Comparison of ENCODE assay signal across 20 mouse cellular contexts in the genomic region with DNA sequence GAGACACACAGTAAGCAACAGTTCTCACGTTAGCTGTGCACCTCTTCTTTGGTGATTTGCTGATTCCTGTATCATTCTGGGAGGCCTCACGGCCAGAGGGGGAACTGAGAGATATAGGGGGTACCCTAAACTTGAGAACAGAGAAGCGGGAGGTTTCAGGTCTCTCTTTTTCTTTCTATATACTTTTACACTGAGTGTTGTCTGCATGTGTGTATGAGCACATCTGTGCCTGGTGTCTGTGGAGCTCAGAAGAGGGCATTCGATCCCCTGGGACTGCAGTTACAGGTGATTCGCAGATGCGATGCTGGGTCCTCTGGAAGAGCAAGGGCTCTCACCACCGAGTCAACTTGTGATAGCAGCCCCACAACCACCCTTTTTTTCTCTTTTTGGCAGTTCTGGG. TPM values are rescaled to one million over a fixed set of nuclear protein-coding genes. Genes with fewer than 3 reads are reported as not detected.
DNase-seq lines count a peak whose midpoint lies in the region; ATAC-seq and TF ChIP-seq lines count a peak whose summit lies in the region.
"Had no signal": no experiment of that assay in that cellular context is flagged by ENCODE, and none has a peak within 500 bp of the region (broad histone marks: within the 10 kb centered on the region; RNA-seq: fewer than 3 reads in every experiment).

No protein-coding gene starts in this region.

- no peak for TF ChIP-seq CTCF in bone marrow, adult 2 months (IDR thresholded peaks at IDR 0.05; ENCODE audit: control insufficient read depth, insufficient read depth, low read length)

- no peaks in the 10 kb centered on the region for H3K27me3 ChIP-seq in lung, embryonic 15.5 days
- H3K27me3 ChIP-seq in forebrain, embryonic 15.5 days = no peaks in the 10 kb centered on the region
- H3K27me3 ChIP-seq: embryonic facial prominence, embryonic 15.5 days; heart, embryonic 13.5 days had no signal

- no peak overlapping the region for H3K4me3 ChIP-seq in lung, embryonic 15.5 days
- H3K4me3 ChIP-seq in bone marrow, adult 2 months (replicated peaks; ENCODE audit: control insufficient read depth, low read depth, low read length) = no peak overlapping the region
- H3K4me3 ChIP-seq in forebrain, embryonic 15.5 days = no peak overlapping the region
- H3K4me3 ChIP-seq: embryonic facial prominence, embryonic 15.5 days; erythroblast, embryonic 14.5 days; forebrain, embryonic 10.5 days; heart, embryonic 13.5 days had no signal

- H3K9me3 ChIP-seq in lung, embryonic 15.5 days = no peaks in the 10 kb centered on the region
- no peaks in the 10 kb centered on the region for H3K9me3 ChIP-seq in forebrain, embryonic 15.5 days
- H3K9me3 ChIP-seq: embryonic facial prominence, embryonic 15.5 days; forebrain, embryonic 10.5 days; heart, embryonic 13.5 days had no signal

- H3K36me3 ChIP-seq in lung, embryonic 15.5 days = peaks cover 20% of the 10 kb centered on the region
- H3K36me3 ChIP-seq in forebrain, embryonic 15.5 days = no peaks in the 10 kb centered on the region

- DNase-seq in lung, postnatal 10 days = no peak
- DNase-seq in urinary bladder, adult 2 months (ENCODE audit: low spot score) = no peak
- no peak for DNase-seq in thymus, postnatal 10 days (ENCODE audit: low spot score in 2 of 2)
- DNase-seq: adrenal gland, postnatal 10 days; cerebellum, adult 11-12 months; cerebellum, adult 9-11 months; cerebellum, postnatal 36 days; gastrocnemius, postnatal 10 days; heart, postnatal 36 days had no signal

- no peak for ATAC-seq in lung, embryonic 15.5 days (ENCODE audit: borderline replicate concordance, extremely low read depth, low FRiP score, low TSS enrichment)
- 0 out of 2 replicates have a peak, but pooled peaks have one; percentile 15 for ATAC-seq in megakaryocyte progenitor cell, adult 5-6 weeks (replicated peaks; ENCODE audit: poor library complexity)
- ATAC-seq in forebrain, embryonic 15.5 days (replicated peaks) = no peak
- ATAC-seq: forebrain, embryonic 14.5 days; hindbrain, embryonic 16.5 days; inflammation-experienced regulatory T-cells, adult 6 months had no signal

- no peak overlapping the region for H3K4me2 ChIP-seq in lung, embryonic 15.5 days
- no peak overlapping the region for H3K4me2 ChIP-seq in forebrain, embryonic 15.5 days (replicated peaks)
- H3K4me2 ChIP-seq: embryonic facial prominence, embryonic 15.5 days; heart, embryonic 13.5 days had no signal

- H3K27ac ChIP-seq in lung, embryonic 15.5 days = 0 out of 2 replicates have a peak overlapping the region, but pooled peaks have one; percentile 29
- H3K27ac ChIP-seq in bone marrow, adult 2 months (ENCODE audit: control insufficient read depth, insufficient read depth, low read depth, low read length, poor library complexity) = peak overlapping the region; percentile 1; the same call in 1 of the 2 replicates
- no peak overlapping the region for H3K27ac ChIP-seq in forebrain, embryonic 15.5 days (replicated peaks)
- H3K27ac ChIP-seq: embryonic facial prominence, embryonic 15.5 days; forebrain, embryonic 10.5 days; heart, embryonic 13.5 days had no signal

- 87% methylated on average over 7 of the region's 7 CpGs for WGBS in lung, embryonic 15.5 days
- 68% methylated on average over 7 of the region's 7 CpGs for WGBS in bone marrow, adult 2 months
- WGBS in forebrain, embryonic 15.5 days = 82% methylated on average over 7 of the region's 7 CpGs

- H3K9ac ChIP-seq in lung, embryonic 15.5 days = no peak overlapping the region
- H3K9ac ChIP-seq in forebrain, embryonic 15.5 days (replicated peaks) = no peak overlapping the region
- H3K9ac ChIP-seq: embryonic facial prominence, embryonic 15.5 days; heart, embryonic 13.5 days had no signal

- no peak for TF ChIP-seq POLR2A in bone marrow, adult 2 months (IDR thresholded peaks at IDR 0.05; ENCODE audit: borderline replicate concordance, control insufficient read depth, low read depth, low read length)

- no peaks in the 10 kb centered on the region for H3K4me1 ChIP-seq in lung, embryonic 15.5 days
- H3K4me1 ChIP-seq in bone marrow, adult 2 months (ENCODE audit: control insufficient read depth, insufficient read depth, low read length) = peaks cover 2% of the 10 kb centered on the region
- H3K4me1 ChIP-seq in forebrain, embryonic 15.5 days = no peaks in the 10 kb centered on the region

RNA-seq across cellular contexts. Expression of a gene that starts 33.3 kb away (rescaled TPM):
- polyA plus RNA-seq in lung, embryonic 15.5 days (2015; fragmentation: Nextera tagmentation; extraction: Ambion mirVana) = 226 and 250 TPM in 2 replicates
- polyA plus RNA-seq in bone marrow, adult 2 months (2011; ENCODE audit: insufficient read depth, insufficient read length, low replicate concordance, missing spikeins) = 60.4 and 90.4 TPM in 2 replicates
- 41.0 and 50.9 TPM in 2 replicates for total RNA-seq in megakaryocyte progenitor cell, adult 5-6 weeks (2015)
- 31.0 and 38.7 TPM in 2 replicates for total RNA-seq in megakaryocyte progenitor cell, adult 5-6 weeks (2017)
- 683 and 894 TPM in 2 replicates for polyA plus RNA-seq in urinary bladder, adult 2 months (2012; rRNA removed)
- 75.6 and 81.6 TPM in 2 replicates for polyA plus RNA-seq in forebrain, embryonic 15.5 days (2015; fragmentation: Nextera tagmentation; extraction: Ambion mirVana)
- polyA plus RNA-seq: erythroblast, embryonic 14.5 days had no signal
